In genomic region chr6:28459221-28459668, GRCm38 (mm10) we compare ENCODE assay signal across 36 mouse cellular contexts. TPM values are rescaled to one million over a fixed set of nuclear protein-coding genes. Genes with fewer than 3 reads are reported as not detected.
DNase-seq lines count a peak whose midpoint lies in the region; ATAC-seq and TF ChIP-seq lines count a peak whose summit lies in the region.
"Had no signal": no experiment of that assay in that cellular context is flagged by ENCODE, and none has a peak within 500 bp of the region (broad histone marks: within the 10 kb centered on the region; RNA-seq: fewer than 3 reads in every experiment).

No protein-coding gene starts in this region.

- peaks cover 20% of the 10 kb centered on the region; the same call in 1 of the 2 replicates for H3K27me3 ChIP-seq in liver, embryonic 12.5 days (replicated peaks)
- no peaks in the 10 kb centered on the region for H3K27me3 ChIP-seq in liver, postnatal 0 days (ENCODE audit: insufficient read depth, low read length)
- no peaks in the 10 kb centered on the region for H3K27me3 ChIP-seq in stomach, postnatal 0 days (ENCODE audit: control insufficient read depth, insufficient read depth, low read length)
- H3K27me3 ChIP-seq: lung, embryonic 15.5 days had no signal

- no peak overlapping the region for H3K4me2 ChIP-seq in liver, embryonic 12.5 days
- no peak overlapping the region for H3K4me2 ChIP-seq in liver, postnatal 0 days (ENCODE audit: low read depth, low read length)
- H3K4me2 ChIP-seq in stomach, postnatal 0 days (replicated peaks; ENCODE audit: low read depth) = no peak overlapping the region
- H3K4me2 ChIP-seq: hindbrain, embryonic 13.5 days; lung, embryonic 15.5 days had no signal

- peak; percentile 70 for DNase-seq in gonadal fat pad, adult 2 months (ENCODE audit: low read depth)
- DNase-seq in liver, postnatal 0 days = peak; percentile 31
- DNase-seq in stomach, postnatal 0 days (ENCODE audit: low spot score) = no peak
- DNase-seq in kidney, postnatal 36 days = no peak
- DNase-seq in left cerebral cortex, postnatal 14 days (ENCODE audit: low spot score in 2 of 2) = no peak
- DNase-seq in urinary bladder, postnatal 25 days (ENCODE audit: low spot score) = no peak
- DNase-seq: adrenal gland, postnatal 10 days; cerebellum, adult 9-10 months; cerebellum, postnatal 36 days; gastrocnemius, postnatal 10 days; kidney, adult 8-10 months; layer of hippocampus, adult 9-11 months; left cerebral cortex, postnatal 4 days; lung, postnatal 4 days; right cerebral cortex, postnatal 25 days; thymus, adult 2 months; thymus, postnatal 36 days had no signal

- H3K4me1 ChIP-seq in liver, embryonic 12.5 days = no peaks in the 10 kb centered on the region
- no peaks in the 10 kb centered on the region for H3K4me1 ChIP-seq in liver, postnatal 0 days (ENCODE audit: insufficient read depth)
- no peaks in the 10 kb centered on the region for H3K4me1 ChIP-seq in stomach, postnatal 0 days (replicated peaks; ENCODE audit: control insufficient read depth, insufficient read depth)
- H3K4me1 ChIP-seq: hindbrain, embryonic 13.5 days; lung, embryonic 15.5 days; midbrain, embryonic 10.5 days had no signal

- TF ChIP-seq EP300 in liver, postnatal 0 days (IDR thresholded peaks at IDR 0.05; ENCODE audit: low read depth) = peak; percentile 75
- TF ChIP-seq EP300 in stomach, postnatal 0 days (optimal IDR thresholded peaks at IDR 0.05) = no peak

- no peaks in the 10 kb centered on the region for H3K9me3 ChIP-seq in liver, embryonic 12.5 days (replicated peaks)
- no peaks in the 10 kb centered on the region for H3K9me3 ChIP-seq in liver, postnatal 0 days (ENCODE audit: low read length)
- H3K9me3 ChIP-seq in stomach, postnatal 0 days (ENCODE audit: control insufficient read depth, low read length) = no peaks in the 10 kb centered on the region
- H3K9me3 ChIP-seq: hindbrain, embryonic 13.5 days; lung, embryonic 15.5 days; midbrain, embryonic 10.5 days had no signal

- H3K4me3 ChIP-seq in liver, embryonic 12.5 days = no peak overlapping the region
- no peak overlapping the region for H3K4me3 ChIP-seq in liver, postnatal 0 days (ENCODE audit: low read depth, low read length)
- no peak overlapping the region for H3K4me3 ChIP-seq in stomach, postnatal 0 days (ENCODE audit: low read depth, low read length)
- H3K4me3 ChIP-seq: hindbrain, embryonic 13.5 days; lung, embryonic 15.5 days; midbrain, embryonic 10.5 days had no signal

- no peaks in the 10 kb centered on the region for H3K36me3 ChIP-seq in liver, embryonic 12.5 days
- H3K36me3 ChIP-seq in liver, postnatal 0 days (replicated peaks; ENCODE audit: insufficient read depth, low read length) = no peaks in the 10 kb centered on the region
- H3K36me3 ChIP-seq in stomach, postnatal 0 days (ENCODE audit: control insufficient read depth, insufficient read depth, low read length) = no peaks in the 10 kb centered on the region
- H3K36me3 ChIP-seq: hindbrain, embryonic 13.5 days; lung, embryonic 15.5 days; midbrain, embryonic 10.5 days had no signal

- H3K27ac ChIP-seq in liver, embryonic 12.5 days = no peak overlapping the region
- H3K27ac ChIP-seq in liver, postnatal 0 days (ENCODE audit: low read depth) = no peak overlapping the region
- H3K27ac ChIP-seq in stomach, postnatal 0 days (replicated peaks) = no peak overlapping the region
- H3K27ac ChIP-seq: hindbrain, embryonic 13.5 days; kidney, postnatal 0 days; lung, embryonic 15.5 days; midbrain, embryonic 10.5 days had no signal

- ATAC-seq in liver, embryonic 12.5 days = peak; percentile 74
- ATAC-seq in liver, postnatal 0 days = peak; percentile 98
- ATAC-seq in stomach, postnatal 0 days (ENCODE audit: low FRiP score, low TSS enrichment) = peak; percentile 32; the same call in 1 of the 2 replicates
- ATAC-seq: forebrain, embryonic 14.5 days; intestine, embryonic 16.5 days; midbrain, embryonic 16.5 days; Patski had no signal

- TF ChIP-seq CTCF in liver, postnatal 0 days (IDR thresholded peaks at IDR 0.05; ENCODE audit: low read depth) = no peak
- no peak for TF ChIP-seq CTCF in stomach, postnatal 0 days (IDR thresholded peaks at IDR 0.05; ENCODE audit: low read depth)

- no peak overlapping the region for H3K9ac ChIP-seq in liver, embryonic 12.5 days
- no peak overlapping the region for H3K9ac ChIP-seq in liver, postnatal 0 days (replicated peaks)
- H3K9ac ChIP-seq in stomach, postnatal 0 days (ENCODE audit: low read length) = no peak overlapping the region
- H3K9ac ChIP-seq: hindbrain, embryonic 13.5 days; lung, embryonic 15.5 days had no signal

- intact Hi-C loops in left cerebral cortex, postnatal 14 days (cut with DNase I) = no loop called here

RNA-seq across cellular contexts. Expression of gene Pax4, which starts 10.1 kb away (rescaled TPM):
- not detected in 2 replicates for polyA plus RNA-seq in gonadal fat pad, adult 2 months (2012; rRNA removed)
- polyA plus RNA-seq in liver, embryonic 12.5 days (2016; fragmentation: Nextera tagmentation; extraction: Ambion mirVana) = not detected in 2 replicates
- not detected in 2 replicates for polyA plus RNA-seq in liver, postnatal 0 days (2015; fragmentation: Nextera tagmentation; extraction: Ambion mirVana)
- polyA plus RNA-seq in stomach, postnatal 0 days (2015; fragmentation: Nextera tagmentation; extraction: Ambion mirVana) = not detected in 2 replicates
- total RNA-seq in left cerebral cortex, postnatal 14 days (2021) = not detected
- total RNA-seq: adrenal gland, postnatal 10 days; gastrocnemius, postnatal 10 days; granulocyte monocyte progenitor cell, adult 5-6 weeks; heart, postnatal 25 days; left cerebral cortex, adult 18-20 months; left cerebral cortex, postnatal 4 days; MEL; neutrophil, adult 5-6 weeks had no signal
- polyA plus RNA-seq: embryonic facial prominence, embryonic 11.5 days; forebrain, embryonic 14.5 days; frontal cortex, adult 2 months; heart, embryonic 14.5 days; hindbrain, embryonic 13.5 days; kidney, postnatal 0 days; limb, embryonic 14.5 days; lung, embryonic 15.5 days; midbrain, embryonic 16.5 days; neural tube, embryonic 11.5 days; Patski; thymus, adult 2 months had no signal

RNA-seq across cellular contexts. Expression of gene Snd1, which starts 15.7 kb away (rescaled TPM):
- polyA plus RNA-seq in gonadal fat pad, adult 2 months (2012; rRNA removed) = 120 and 152 TPM in 2 replicates
- polyA plus RNA-seq in liver, embryonic 12.5 days (2016; fragmentation: Nextera tagmentation; extraction: Ambion mirVana) = 82.0 and 82.6 TPM in 2 replicates
- polyA plus RNA-seq in liver, postnatal 0 days (2015; fragmentation: Nextera tagmentation; extraction: Ambion mirVana) = 29.7 and 34.9 TPM in 2 replicates
- polyA plus RNA-seq in stomach, postnatal 0 days (2015; fragmentation: Nextera tagmentation; extraction: Ambion mirVana) = 69.0 and 81.3 TPM in 2 replicates
- total RNA-seq in left cerebral cortex, postnatal 14 days (2021) = 10 to 100 TPM; 94.8 to 96.9 TPM

RNA-seq across cellular contexts. Expression of gene Gcc1, which starts 31.1 kb away (rescaled TPM):
- 7.2 and 8.9 TPM in 2 replicates for polyA plus RNA-seq in gonadal fat pad, adult 2 months (2012; rRNA removed)
- polyA plus RNA-seq in liver, embryonic 12.5 days (2016; fragmentation: Nextera tagmentation; extraction: Ambion mirVana) = 5.5 and 6.7 TPM in 2 replicates
- 2.8 and 2.9 TPM in 2 replicates for polyA plus RNA-seq in liver, postnatal 0 days (2015; fragmentation: Nextera tagmentation; extraction: Ambion mirVana)
- 5.6 and 6.3 TPM in 2 replicates for polyA plus RNA-seq in stomach, postnatal 0 days (2015; fragmentation: Nextera tagmentation; extraction: Ambion mirVana)
- total RNA-seq in left cerebral cortex, postnatal 14 days (2021) = 10 to 100 TPM; 13.3 to 16.1 TPM

RNA-seq across cellular contexts. Expression of gene Fscn3, which starts 31.7 kb away (rescaled TPM):
- 2.7 and 4.6 TPM in 2 replicates for polyA plus RNA-seq in gonadal fat pad, adult 2 months (2012; rRNA removed)
- 0.38 and 0.41 TPM in 2 replicates for polyA plus RNA-seq in liver, embryonic 12.5 days (2016; fragmentation: Nextera tagmentation; extraction: Ambion mirVana)
- 0.06 and 0.11 TPM in 2 replicates for polyA plus RNA-seq in liver, postnatal 0 days (2015; fragmentation: Nextera tagmentation; extraction: Ambion mirVana)
- not detected in 2 replicates for polyA plus RNA-seq in stomach, postnatal 0 days (2015; fragmentation: Nextera tagmentation; extraction: Ambion mirVana)
- not detected for total RNA-seq in left cerebral cortex, postnatal 14 days (2021)
- total RNA-seq: gastrocnemius, postnatal 10 days; granulocyte monocyte progenitor cell, adult 5-6 weeks; heart, postnatal 25 days; left cerebral cortex, adult 18-20 months; MEL had no signal
- polyA plus RNA-seq: embryonic facial prominence, embryonic 11.5 days; forebrain, embryonic 14.5 days; heart, embryonic 14.5 days; hindbrain, embryonic 13.5 days; intestine, embryonic 16.5 days; kidney, postnatal 0 days; lung, embryonic 15.5 days; midbrain, embryonic 10.5 days; neural tube, embryonic 11.5 days; Patski had no signal

RNA-seq across cellular contexts. Expression of gene Arf5, which starts 35.9 kb away (rescaled TPM):
- polyA plus RNA-seq in gonadal fat pad, adult 2 months (2012; rRNA removed) = 317 and 337 TPM in 2 replicates
- polyA plus RNA-seq in liver, embryonic 12.5 days (2016; fragmentation: Nextera tagmentation; extraction: Ambion mirVana) = 370 and 395 TPM in 2 replicates
- 272 and 288 TPM in 2 replicates for polyA plus RNA-seq in liver, postnatal 0 days (2015; fragmentation: Nextera tagmentation; extraction: Ambion mirVana)
- 296 and 303 TPM in 2 replicates for polyA plus RNA-seq in stomach, postnatal 0 days (2015; fragmentation: Nextera tagmentation; extraction: Ambion mirVana)
- 100 to 1,000 TPM; 389 to 405 TPM for total RNA-seq in left cerebral cortex, postnatal 14 days (2021)

Comparison
In these comparisons a context has a peak if more than half of its experiments do, and no peak if none do; other contexts are left out.
1. DNase-seq: peak in gonadal fat pad, adult 2 months (single experiment) and liver, postnatal 0 days (single experiment); none in stomach, postnatal 0 days (single experiment), kidney, postnatal 36 days (0 of 2), left cerebral cortex, postnatal 14 days (0 of 2) and urinary bladder, postnatal 25 days (single experiment).
2. ATAC-seq: peak in every context shown above with its lines; median percentile 98 in liver, postnatal 0 days; 74 in liver, embryonic 12.5 days; 32 in stomach, postnatal 0 days.